Mouse (Mus musculus) heart, embryonic 13.5 days (tissue): ENCODE results near the gene Hao2. TPM values are rescaled to one million over a fixed set of nuclear protein-coding genes. Genes with fewer than 3 reads are reported as not detected.

Experiments used
- ATAC-seq: fragments of 200-750 bp; cut with Nextera tagmentation; 2 replicates; pipeline ENCODE4 v1.8.0; 2017; ENCODE audit warnings: moderate TSS enrichment; ENCODE audit not compliant: insufficient number of reproducible peaks, low FRiP score, low TSS enrichment; ENCODE audit errors: extremely low read depth
- H3K27ac ChIP-seq: fragments of 300-500 bp; sonication (generic); replicated peaks from 2 replicates; pipeline ENCODE4 v1.5.1; 2015; ENCODE audit warnings: moderate library complexity, mild to moderate bottlenecking, inconsistent platforms
- H3K27me3 ChIP-seq: fragments of 300-500 bp; sonication (generic); replicated peaks from 2 replicates; pipeline ENCODE4 v1.6.1; 2015; ENCODE audit warnings: mild to moderate bottlenecking, inconsistent platforms
- H3K36me3 ChIP-seq: fragments of 300-500 bp; sonication (generic); 2 replicates; pipeline ENCODE4 v1.6.1; 2015; ENCODE audit warnings: mild to moderate bottlenecking, inconsistent platforms
- H3K4me1 ChIP-seq: fragments of 300-500 bp; sonication (generic); 2 replicates; pipeline ENCODE4 v1.6.1; 2015; ENCODE audit warnings: inconsistent platforms
- H3K4me2 ChIP-seq: fragments of 300-500 bp; sonication (generic); 2 replicates; pipeline ENCODE4 v1.6.1; 2015; ENCODE audit warnings: inconsistent platforms, mild to moderate bottlenecking, moderate library complexity
- H3K4me3 ChIP-seq: fragments of 300-500 bp; sonication (generic); 2 replicates; pipeline ENCODE4 v1.5.1; 2015; ENCODE audit warnings: moderate library complexity, mild to moderate bottlenecking, inconsistent platforms
- H3K9ac ChIP-seq: fragments of 300-500 bp; sonication (generic); 2 replicates; pipeline ENCODE4 v1.6.1; 2015; ENCODE audit warnings: inconsistent platforms, mild to moderate bottlenecking, moderate library complexity
- H3K9me3 ChIP-seq: fragments of 300-500 bp; sonication (generic); 2 replicates; pipeline ENCODE4 v1.6.1; 2016; ENCODE audit warnings: inconsistent platforms
- WGBS: fragments of 180-500 bp; shearing (Covaris S2); methylation state at CpG from one replicate; pipeline ENCODE4 v1.1.7; 2015; ENCODE audit warnings: mixed read lengths; 5-methylcytosine and 5-hydroxymethylcytosine counted together
- polyA plus RNA-seq: library from polyadenylated mRNA; unstranded; fragments of >200 nt; fragmentation: Nextera tagmentation; extraction: Ambion mirVana; gene quantifications from 2 replicates; pipeline ENCODE4 v1.2.1, GENCODE M21; 2015

Gene Hao2
- 0.09 and 0.20 TPM in 2 replicates for polyA plus RNA-seq

GRCm38 (mm10) chr3:98893057-98893772 is at the start of gene Hao2:
Hao2 (minus strand) TSS chr3:98893239.
- ATAC-seq, result no peak
- H3K36me3 ChIP-seq, result no peaks in the 10 kb centered on the region
- 84% methylated on average over 3 of the region's 3 CpGs for WGBS
- no peaks in the 10 kb centered on the region for H3K27me3 ChIP-seq
- no peaks in the 10 kb centered on the region for H3K9me3 ChIP-seq
- peaks cover 4% of the 10 kb centered on the region; the same call in 1 of the 2 replicates for H3K4me1 ChIP-seq
- no peak within 1 kb of the TSS for H3K27ac ChIP-seq
- no peak within 1 kb of the TSS for H3K4me3 ChIP-seq
- H3K9ac ChIP-seq, result no peak within 1 kb of the TSS
- H3K4me2 ChIP-seq, result no peak within 1 kb of the TSS

- 42% methylated on average over 10 of the region's 10 CpGs for WGBS
- Histone ChIP-seq H3K9me3 (no peaks in the 10 kb centered on the region), H3K36me3 (no peaks in the 10 kb centered on the region), H3K4me2 (peak overlapping the region; percentile 76), H3K9ac (peak overlapping the region; percentile 69), H3K27me3 (peaks cover 16% of the 10 kb centered on the region; the same call in 1 of the 2 replicates), H3K4me1 (peaks cover 10% of the 10 kb centered on the region), H3K27ac (no peak overlapping the region), H3K4me3 (peak overlapping the region; percentile 50)
- ATAC-seq, result no peak
Measured at GRCm38 (mm10) chr3:98941601-98942000, 48.6 kb upstream of the Hao2 start.

- H3K9ac ChIP-seq, result peak overlapping the region; percentile 69
Measured at GRCm38 (mm10) chr3:98941066-98941551, 48.1 kb upstream of the Hao2 start.

GRCm38 (mm10) chr3:98940225-98940624 is 47.2 kb upstream of the Hao2 start:
- no peak overlapping the region for H3K4me2 ChIP-seq
- 71% methylated on average over 4 of the region's 4 CpGs for WGBS
- no peaks in the 10 kb centered on the region for H3K9me3 ChIP-seq
- no peak overlapping the region for H3K9ac ChIP-seq
- H3K27me3 ChIP-seq, result peaks cover 16% of the 10 kb centered on the region; the same call in 1 of the 2 replicates
- peaks cover 10% of the 10 kb centered on the region for H3K4me1 ChIP-seq
- no peaks in the 10 kb centered on the region for H3K36me3 ChIP-seq
- no peak overlapping the region for H3K4me3 ChIP-seq
- no peak for ATAC-seq
- no peak overlapping the region for H3K27ac ChIP-seq

More at GRCm38 (mm10) chr3:98941066-98941551, 48.1 kb upstream of the Hao2 start:
- peak overlapping the region; percentile 76 for H3K4me2 ChIP-seq
- no peak for ATAC-seq
- H3K27me3 ChIP-seq, result peaks cover 16% of the 10 kb centered on the region; the same call in 1 of the 2 replicates
- H3K9me3 ChIP-seq, result no peaks in the 10 kb centered on the region
- peaks cover 10% of the 10 kb centered on the region for H3K4me1 ChIP-seq
- peak overlapping the region; percentile 50 for H3K4me3 ChIP-seq
- 6% methylated on average over 24 of the region's 24 CpGs for WGBS
- no peak overlapping the region for H3K27ac ChIP-seq
- H3K36me3 ChIP-seq, result no peaks in the 10 kb centered on the region

DNA sequence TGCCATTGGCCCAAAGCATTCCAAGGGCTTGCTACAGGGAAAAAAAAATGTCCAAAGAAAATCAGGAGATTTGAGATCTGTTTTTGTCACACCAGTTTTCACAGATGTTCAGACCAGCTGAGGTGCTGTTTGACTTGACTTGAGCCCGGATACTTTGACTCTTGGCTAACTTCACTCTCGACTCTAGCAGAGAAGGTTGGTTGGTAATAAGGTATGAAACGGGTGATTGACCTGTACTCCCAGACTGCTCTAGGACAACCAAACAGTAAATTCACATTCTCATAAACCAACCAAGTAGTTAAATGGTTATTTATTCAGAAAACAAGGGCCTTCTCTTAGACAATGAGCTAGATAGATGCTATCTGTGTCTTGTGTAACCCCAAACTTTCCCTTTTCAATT is 43.4 kb upstream of the Hao2 start:
- no peak overlapping the region for H3K9ac ChIP-seq
- no peaks in the 10 kb centered on the region for H3K9me3 ChIP-seq
- no peak overlapping the region for H3K27ac ChIP-seq
- H3K27me3 ChIP-seq, result 0 out of 2 replicates have a peak, but pooled peaks cover 7% of the 10 kb centered on the region
- H3K4me3 ChIP-seq, result no peak overlapping the region
- no peaks in the 10 kb centered on the region for H3K36me3 ChIP-seq
- no peak for ATAC-seq
- WGBS, result 83% methylated on average over 3 of the region's 3 CpGs
- peaks cover 6% of the 10 kb centered on the region for H3K4me1 ChIP-seq
- H3K4me2 ChIP-seq, result no peak overlapping the region

- no peak overlapping the region for H3K9ac ChIP-seq
- H3K4me3 ChIP-seq, result no peak overlapping the region
- no peaks in the 10 kb centered on the region for H3K4me1 ChIP-seq
- H3K27ac ChIP-seq, result no peak overlapping the region
- H3K9me3 ChIP-seq, result no peaks in the 10 kb centered on the region
- H3K36me3 ChIP-seq, result no peaks in the 10 kb centered on the region
- WGBS, result 70% methylated on average over 7 of the region's 7 CpGs
- H3K4me2 ChIP-seq, result no peak overlapping the region
- H3K27me3 ChIP-seq, result 0 out of 2 replicates have a peak, but pooled peaks cover 4% of the 10 kb centered on the region
- no peak for ATAC-seq
Measured at GRCm38 (mm10) chr3:98934601-98935000, 41.6 kb upstream of the Hao2 start.

DNA sequence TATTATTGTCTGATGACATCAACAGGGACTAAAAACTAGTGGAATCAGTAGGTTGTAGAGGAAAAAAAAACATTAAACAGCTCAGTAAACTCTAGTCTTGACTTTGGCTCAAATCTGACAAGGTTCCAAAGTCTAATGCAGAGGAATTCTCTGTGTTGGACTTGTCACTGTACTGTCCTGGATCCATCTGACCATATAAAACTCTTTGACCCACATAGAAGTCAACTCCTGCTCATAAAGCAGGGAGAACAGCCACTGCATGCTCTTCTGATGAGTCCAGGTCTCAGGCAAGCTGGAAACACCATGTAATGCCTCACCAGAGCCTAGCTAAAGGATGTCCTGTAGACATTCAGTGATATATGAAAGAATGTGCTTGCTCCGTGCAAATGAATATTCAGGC is 41.0 kb upstream of the Hao2 start:
- WGBS, result 75% methylated on average over 1 of the region's 1 CpGs
- no peaks in the 10 kb centered on the region for H3K36me3 ChIP-seq
- no peaks in the 10 kb centered on the region for H3K4me1 ChIP-seq
- no peak overlapping the region for H3K9ac ChIP-seq
- H3K27ac ChIP-seq, result no peak overlapping the region
- H3K9me3 ChIP-seq, result no peaks in the 10 kb centered on the region
- no peaks in the 10 kb centered on the region for H3K27me3 ChIP-seq
- no peak overlapping the region for H3K4me3 ChIP-seq
- no peak for ATAC-seq
- H3K4me2 ChIP-seq, result no peak overlapping the region

DNA sequence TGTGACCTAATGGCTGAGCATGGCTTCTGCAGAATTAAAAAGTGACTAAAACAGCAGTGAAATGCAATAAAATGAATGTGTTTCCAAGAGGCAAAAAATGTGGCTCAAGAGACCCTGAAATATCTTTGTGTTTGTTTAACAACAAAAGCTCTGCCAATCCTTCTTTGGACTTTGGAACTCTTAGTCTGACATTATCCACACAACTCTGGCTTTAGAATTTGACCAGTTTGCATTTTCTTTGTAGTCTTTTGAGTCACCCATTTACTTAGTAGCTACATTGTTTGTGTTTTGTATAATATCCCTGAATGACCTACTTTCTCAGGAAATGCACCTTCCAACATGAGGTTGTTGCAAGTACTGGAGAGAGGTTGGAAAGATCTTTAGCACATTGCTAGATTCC is 39.4 kb upstream of the Hao2 start:
- Histone ChIP-seq H3K4me2 (no peak overlapping the region), H3K27ac (no peak overlapping the region), H3K4me1 (no peaks in the 10 kb centered on the region), H3K4me3 (no peak overlapping the region), H3K27me3 (no peaks in the 10 kb centered on the region), H3K36me3 (no peaks in the 10 kb centered on the region), H3K9ac (no peak overlapping the region), H3K9me3 (no peaks in the 10 kb centered on the region)
- ATAC-seq, result no peak

DNA sequence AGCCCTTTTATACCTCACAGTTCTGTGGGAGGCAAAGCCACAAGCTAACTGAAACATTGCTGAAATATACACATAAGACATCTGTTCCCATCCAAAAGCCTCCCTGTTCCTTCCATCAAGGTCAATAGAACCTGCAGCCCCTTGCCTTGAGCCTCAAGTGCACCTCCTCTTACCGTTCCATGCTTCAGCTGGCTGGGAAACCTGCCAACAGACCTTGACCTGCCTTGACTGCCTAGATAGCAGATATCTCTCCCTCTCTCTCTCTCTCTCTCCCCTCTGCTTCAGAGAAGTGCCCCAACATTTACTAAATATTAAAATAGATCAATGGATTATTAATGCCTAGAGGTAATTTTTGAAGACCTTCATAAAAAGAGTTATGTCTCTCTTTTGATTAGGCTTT is 38.8 kb upstream of the Hao2 start:
- H3K27me3 ChIP-seq, result no peaks in the 10 kb centered on the region
- H3K4me3 ChIP-seq, result no peak overlapping the region
- no peaks in the 10 kb centered on the region for H3K4me1 ChIP-seq
- H3K27ac ChIP-seq, result no peak overlapping the region
- 11% methylated on average over 1 of the region's 1 CpGs for WGBS
- no peaks in the 10 kb centered on the region for H3K36me3 ChIP-seq
- ATAC-seq, result no peak
- no peak overlapping the region for H3K4me2 ChIP-seq
- H3K9me3 ChIP-seq, result no peaks in the 10 kb centered on the region
- no peak overlapping the region for H3K9ac ChIP-seq

DNA sequence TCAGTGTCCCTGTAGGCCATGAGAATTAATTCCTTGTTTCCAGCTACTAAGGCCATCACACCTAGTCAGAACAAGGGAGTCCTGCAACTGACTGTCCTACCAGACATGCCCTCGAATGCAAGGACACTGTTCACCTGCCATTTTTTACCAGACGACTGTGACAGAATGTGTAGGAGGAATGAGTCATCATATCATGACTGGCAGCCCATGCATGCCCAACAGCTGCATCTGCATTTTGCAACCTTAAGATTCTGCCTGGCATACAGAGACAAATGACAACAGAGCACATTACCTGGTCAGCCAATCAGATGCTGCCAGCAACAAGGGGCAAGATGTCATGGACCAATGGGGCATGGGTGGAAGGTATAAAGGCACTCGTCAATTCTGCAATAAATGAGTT is 27.4 kb upstream of the Hao2 start:
- Histone ChIP-seq H3K36me3 (no peaks in the 10 kb centered on the region), H3K4me3 (no peak overlapping the region), H3K9me3 (no peaks in the 10 kb centered on the region), H3K4me1 (no peaks in the 10 kb centered on the region), H3K27ac (no peak overlapping the region), H3K4me2 (no peak overlapping the region), H3K27me3 (no peaks in the 10 kb centered on the region), H3K9ac (no peak overlapping the region)
- WGBS, result 70% methylated on average over 3 of the region's 3 CpGs
- ATAC-seq, result no peak

DNA sequence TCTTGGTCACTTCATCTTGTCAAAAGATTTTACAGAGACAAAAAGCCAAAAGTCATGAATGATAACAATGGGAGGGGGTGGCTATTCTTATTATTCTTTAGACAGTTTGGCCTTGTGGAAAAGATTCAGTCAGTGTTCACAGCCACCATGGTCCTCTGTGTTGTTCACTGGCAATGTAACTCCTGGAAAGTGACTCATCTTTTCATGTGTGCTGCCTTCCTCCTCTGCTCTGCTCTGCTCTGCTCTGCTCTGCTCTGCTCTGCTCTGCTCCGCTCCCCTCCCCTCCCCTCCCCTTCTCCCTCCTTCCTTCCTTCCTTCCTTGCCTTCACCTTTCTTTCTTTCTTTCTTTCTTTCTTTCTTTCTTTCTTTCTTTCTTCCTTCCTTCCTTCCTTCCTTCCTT is 24.2 kb upstream of the Hao2 start:
- H3K4me1 ChIP-seq, result no peaks in the 10 kb centered on the region
- H3K27ac ChIP-seq, result no peak overlapping the region
- WGBS, result no CpG with 5 or more reads among the region's 1 CpGs
- H3K4me2 ChIP-seq, result no peak overlapping the region
- H3K36me3 ChIP-seq, result no peaks in the 10 kb centered on the region
- no peaks in the 10 kb centered on the region for H3K27me3 ChIP-seq
- no peaks in the 10 kb centered on the region for H3K9me3 ChIP-seq
- H3K4me3 ChIP-seq, result no peak overlapping the region
- ATAC-seq, result no peak
- H3K9ac ChIP-seq, result no peak overlapping the region

DNA sequence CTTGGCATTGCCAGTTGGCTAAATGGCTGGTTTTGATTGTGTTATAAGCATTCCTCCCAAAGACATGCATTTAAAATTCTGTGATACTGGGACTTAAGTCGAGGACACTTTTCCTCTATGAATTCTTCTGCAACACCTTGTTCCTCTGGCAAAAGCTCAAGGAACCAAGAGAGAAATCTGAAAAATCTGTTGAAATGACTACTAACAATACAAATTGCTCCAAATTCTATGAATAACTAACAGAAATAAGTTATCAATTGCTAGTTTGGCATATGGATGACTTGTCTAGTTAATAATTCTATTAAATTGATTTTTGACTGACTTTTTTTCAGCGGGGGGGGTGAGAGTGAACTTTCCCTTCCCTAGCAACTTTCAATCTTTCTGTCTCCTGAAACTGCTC is 23.8 kb upstream of the Hao2 start:
- H3K27ac ChIP-seq, result no peak overlapping the region
- H3K9me3 ChIP-seq, result no peaks in the 10 kb centered on the region
- H3K4me2 ChIP-seq, result no peak overlapping the region
- no peaks in the 10 kb centered on the region for H3K27me3 ChIP-seq
- no peak for ATAC-seq
- H3K4me1 ChIP-seq, result no peaks in the 10 kb centered on the region
- H3K4me3 ChIP-seq, result no peak overlapping the region
- no peak overlapping the region for H3K9ac ChIP-seq
- WGBS, result 68% methylated on average over 2 of the region's 2 CpGs
- H3K36me3 ChIP-seq, result no peaks in the 10 kb centered on the region
